Mouse (Mus musculus) ES-E14 (cell line): Measurements from ENCODE around the gene Insr. TPM values are rescaled to one million over a fixed set of nuclear protein-coding genes. Genes with fewer than 3 reads are reported as not detected.

Source experiments
- DNase-seq: peaks from one replicate; pipeline ENCODE4 v3.0.0-alpha.2; 2013; ENCODE audit warnings: low read depth, low spot score
- H3K27ac ChIP-seq: 2 replicates; pipeline ENCODE4 v1.5.1; 2012; ENCODE audit warnings: low read depth, mild to moderate bottlenecking, low read length, moderate library complexity, mixed read lengths; ENCODE audit not compliant: poor library complexity, insufficient read depth, severe bottlenecking
- H3K36me3 ChIP-seq: 2 replicates; pipeline ENCODE4 v1.6.1; 2012; ENCODE audit warnings: mild to moderate bottlenecking, low read length, moderate library complexity, mixed read lengths; ENCODE audit not compliant: control insufficient read depth, poor library complexity, insufficient read depth, severe bottlenecking
- H3K4me1 ChIP-seq, 2 experiments: fragments of 150-350 bp in 1 of 2; sonication (generic) in 1 of 2; 2 replicates each; pipeline ENCODE4 v1.6.1; 2012; ENCODE audit warnings: low read length in 2 of 2, mild to moderate bottlenecking in 1 of 2, mixed read lengths in 1 of 2; ENCODE audit not compliant: control insufficient read depth in 2 of 2, insufficient read depth in 2 of 2, poor library complexity in 1 of 2
- H3K4me3 ChIP-seq, 2 experiments: fragments of 150-350 bp in 1 of 2; sonication (generic) in 1 of 2; 2 replicates each; pipeline ENCODE4 v1.5.1; 2012; ENCODE audit warnings: low read length in 2 of 2, low read depth in 1 of 2, mild to moderate bottlenecking in 1 of 2, mixed read lengths in 1 of 2; ENCODE audit not compliant: insufficient read depth in 1 of 2, poor library complexity in 1 of 2, severe bottlenecking in 1 of 2
- H3K9ac ChIP-seq: 2 replicates; pipeline ENCODE4 v1.6.1; 2012; ENCODE audit warnings: low read depth, mild to moderate bottlenecking, low read length, mixed read lengths; ENCODE audit not compliant: poor library complexity, insufficient read depth, severe bottlenecking
- H3K9me3 ChIP-seq: fragments of 150-350 bp; sonication (generic); 2 replicates; pipeline ENCODE4 v1.6.1; 2012; ENCODE audit warnings: low read depth, mild to moderate bottlenecking, low read length; ENCODE audit not compliant: control insufficient read depth, insufficient read depth
- CHD2 ChIP-seq: IDR thresholded peaks from 2 replicates; pipeline ENCODE4 v1.6.1; 2014; ENCODE audit warnings: mild to moderate bottlenecking, low read depth, low read length, inconsistent platforms
- HCFC1 ChIP-seq: IDR thresholded peaks from 2 replicates; pipeline ENCODE4 v1.6.1; 2012; ENCODE audit warnings: low read length, inconsistent platforms, borderline replicate concordance; ENCODE audit not compliant: insufficient read depth
- MAFK ChIP-seq: IDR thresholded peaks from 2 replicates; pipeline ENCODE4 v1.6.1; 2014; ENCODE audit warnings: mild to moderate bottlenecking, low read depth, low read length, inconsistent platforms; ENCODE audit not compliant: insufficient read depth
- ZC3H11A ChIP-seq: IDR thresholded peaks from 2 replicates; pipeline ENCODE4 v1.6.1; 2012; ENCODE audit warnings: low read depth, mild to moderate bottlenecking, inconsistent platforms, low read length, borderline replicate concordance
- ZNF384 ChIP-seq: IDR thresholded peaks from 2 replicates; pipeline ENCODE4 v1.6.1; 2012; ENCODE audit warnings: low read depth, low read length, inconsistent platforms
- in situ Hi-C, 2 experiments: fragments of 600-800 bp; cut with MboI; formaldehyde crosslinking; loops; one replicate each; pipeline ENCODE4 v1.15.1; 2025; ENCODE audit warnings: low sequenced_read_pairs in 2 of 2, inconsistent platforms in 1 of 2; ENCODE audit not compliant: unreplicated experiment in 2 of 2
- total RNA-seq: library from RNA; depleted of rRNA; stranded (reverse); fragments of 300-350 nt; gene quantifications from 2 replicates; pipeline ENCODE4 v1.2.3, GENCODE M21; 2012

The Insr gene
- total RNA-seq, 1 experiment = 9.3 TPM

DNA sequence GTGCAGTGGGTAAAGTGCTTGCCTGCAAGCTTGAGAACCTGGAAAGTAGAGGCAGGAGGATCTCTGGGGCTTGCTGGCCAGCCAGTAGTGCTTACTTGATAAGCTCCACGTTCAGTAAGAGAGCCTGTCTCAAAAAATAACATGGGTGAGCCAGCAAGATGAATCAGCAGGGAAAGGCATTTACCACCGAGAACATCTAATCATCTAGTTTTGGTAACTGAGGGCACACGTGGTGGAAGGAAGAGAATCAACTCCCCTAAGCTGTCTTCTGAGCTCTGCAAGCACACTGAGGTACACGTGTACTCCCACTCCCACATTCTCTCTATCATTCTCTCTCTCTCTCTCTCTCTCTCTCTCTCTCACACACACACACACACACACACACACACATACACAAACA lies 26.2 kb downstream of the Insr start:
- TF ChIP-seq HCFC1 (no peak), CHD2 (no peak), ZNF384 (no peak), ZC3H11A (no peak), MAFK (no peak)
- Histone ChIP-seq H3K9ac (no peak overlapping the region), H3K27ac (no peak overlapping the region), H3K36me3 (peaks cover under 1% of the 10 kb centered on the region; the same call in 1 of the 2 replicates), H3K4me1 (no peaks in the 10 kb centered on the region), H3K9me3 (no peaks in the 10 kb centered on the region), H3K4me3 (no peak overlapping the region)
- no peak for DNase-seq
- in situ Hi-C loops = no loop called here

DNA sequence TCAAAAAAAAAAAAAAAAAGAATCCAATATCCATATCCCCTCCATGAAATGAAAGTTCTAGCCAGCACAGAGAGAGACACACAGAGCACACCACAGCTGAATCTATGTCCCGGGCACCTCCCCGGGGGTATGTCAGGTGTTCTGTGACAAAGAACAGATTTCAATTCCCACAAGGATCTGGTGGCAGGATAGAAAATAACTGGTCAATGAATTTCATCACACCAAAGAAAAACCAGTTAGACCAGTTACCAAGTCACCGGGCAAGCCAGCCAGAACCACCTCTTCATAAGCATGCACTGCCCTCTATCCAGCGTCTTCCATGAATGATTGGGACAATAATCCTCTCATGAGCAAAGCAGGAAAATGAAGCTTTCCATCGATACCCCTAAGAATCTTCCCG lies 26.8 kb downstream of the Insr start:
- Histone ChIP-seq H3K4me1 (no peaks in the 10 kb centered on the region), H3K27ac (no peak overlapping the region), H3K9ac (no peak overlapping the region), H3K36me3 (no peaks in the 10 kb centered on the region), H3K4me3 (no peak overlapping the region), H3K9me3 (no peaks in the 10 kb centered on the region)
- in situ Hi-C loops = no loop called here
- TF ChIP-seq CHD2 (no peak), ZC3H11A (no peak)
- no peak for DNase-seq

DNA sequence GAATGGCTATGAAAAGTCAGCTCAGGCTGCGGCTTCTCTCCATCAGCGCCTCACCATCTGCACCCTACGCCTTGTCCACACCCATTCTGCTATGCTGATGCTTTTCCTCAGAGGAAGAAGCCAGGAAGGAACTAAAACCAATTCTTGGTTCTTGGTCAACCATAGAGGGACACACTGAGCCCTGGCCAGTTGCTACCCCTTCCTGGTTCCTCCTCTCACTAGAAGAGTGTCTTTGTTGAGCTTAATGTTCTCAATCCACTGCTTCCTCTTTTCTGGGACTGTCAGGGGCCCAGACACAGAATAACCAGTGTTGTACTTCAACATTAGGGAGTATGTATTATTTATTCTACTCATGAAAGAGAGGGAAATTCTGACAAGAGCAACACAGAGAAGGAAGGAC lies 28.3 kb downstream of the Insr start:
- H3K9ac ChIP-seq = no peak overlapping the region
- H3K27ac ChIP-seq = no peak overlapping the region
- in situ Hi-C loops = no loop called here
- TF ChIP-seq CHD2 (no peak), MAFK (no peak)
- no peaks in the 10 kb centered on the region for H3K9me3 ChIP-seq
- H3K4me1 ChIP-seq = no peaks in the 10 kb centered on the region
- H3K4me3 ChIP-seq = no peak overlapping the region
- H3K36me3 ChIP-seq = no peaks in the 10 kb centered on the region
- no peak for DNase-seq

DNA sequence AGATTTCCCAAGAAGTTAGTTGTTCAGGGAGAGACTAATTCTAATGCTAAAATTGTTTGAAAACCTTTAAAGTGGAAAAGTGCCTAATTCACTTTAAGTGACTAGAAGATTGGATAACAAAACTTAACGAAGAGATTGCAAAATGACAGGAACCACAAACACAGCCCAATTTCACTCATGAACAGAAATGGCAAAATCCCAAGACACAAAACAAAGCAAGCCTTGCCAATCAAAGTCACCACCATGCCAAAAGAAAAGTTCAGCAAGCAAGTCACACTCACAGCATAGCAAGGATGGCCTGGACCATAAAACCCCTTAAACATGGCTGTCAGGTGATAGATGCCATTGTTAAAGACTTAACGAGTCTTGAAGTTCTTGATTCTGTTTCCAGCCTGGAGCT lies 29.5 kb downstream of the Insr start:
- no peak for DNase-seq
- TF ChIP-seq HCFC1 (no peak), ZNF384 (no peak), MAFK (no peak), CHD2 (no peak), ZC3H11A (no peak)
- Histone ChIP-seq H3K36me3 (no peaks in the 10 kb centered on the region), H3K9ac (no peak overlapping the region), H3K4me3 (no peak overlapping the region), H3K9me3 (no peaks in the 10 kb centered on the region), H3K4me1 (no peaks in the 10 kb centered on the region), H3K27ac (no peak overlapping the region)
- in situ Hi-C loops = no loop called here

DNA sequence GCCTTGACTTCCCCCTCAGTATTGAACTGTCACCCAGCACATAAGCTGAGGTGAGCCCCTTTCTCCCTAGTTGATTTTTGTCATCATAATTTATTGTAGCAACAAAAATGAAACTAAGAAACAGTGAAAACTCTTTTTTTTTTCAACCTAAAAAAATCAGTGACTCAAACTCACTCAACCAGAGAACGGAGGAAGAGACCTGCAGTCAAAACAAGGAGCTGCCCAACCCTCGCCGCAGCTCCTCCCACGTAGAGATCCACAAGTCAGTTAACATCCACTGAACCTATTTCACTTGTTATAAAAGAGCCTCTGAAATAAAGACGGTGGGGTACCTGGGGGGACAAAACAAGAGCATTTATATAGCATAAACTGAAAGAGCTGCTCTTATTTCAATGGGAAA lies 30.7 kb downstream of the Insr start:
- H3K36me3 ChIP-seq = no peaks in the 10 kb centered on the region
- no peak overlapping the region for H3K4me3 ChIP-seq
- DNase-seq = no peak
- in situ Hi-C loops = no loop called here
- H3K27ac ChIP-seq = no peak overlapping the region
- H3K9ac ChIP-seq = no peak overlapping the region
- TF ChIP-seq ZNF384 = no peak
- TF ChIP-seq MAFK = no peak
- no peak for TF ChIP-seq CHD2
- no peak for TF ChIP-seq HCFC1
- TF ChIP-seq ZC3H11A = no peak
- H3K9me3 ChIP-seq = no peaks in the 10 kb centered on the region
- H3K4me1 ChIP-seq = no peaks in the 10 kb centered on the region
